Mouse (Mus musculus) testis, adult 2 months (tissue): Measurements from ENCODE around the gene Tmem35b. TPM values are rescaled to one million over a fixed set of nuclear protein-coding genes. Genes with fewer than 3 reads are reported as not detected.

Experiments
- H3K27ac ChIP-seq: fragments of 200-500 bp; 2 replicates; pipeline ENCODE4 v1.5.1; 2012; ENCODE audit warnings: low read depth, low read length; ENCODE audit not compliant: control insufficient read depth, insufficient read depth
- H3K27me3 ChIP-seq: fragments of 200-500 bp; 2 replicates; pipeline ENCODE4 v1.6.1; 2012; ENCODE audit warnings: mild to moderate bottlenecking, low read length, moderate library complexity; ENCODE audit not compliant: control insufficient read depth, insufficient read depth
- H3K36me3 ChIP-seq: fragments of 200-500 bp; 2 replicates; pipeline ENCODE4 v1.6.1; 2012; ENCODE audit warnings: mild to moderate bottlenecking, low read length; ENCODE audit not compliant: control insufficient read depth, insufficient read depth
- H3K4me1 ChIP-seq: fragments of 200-500 bp; 2 replicates; pipeline ENCODE4 v1.6.1; 2012; ENCODE audit warnings: low read length; ENCODE audit not compliant: control insufficient read depth, insufficient read depth
- H3K4me3 ChIP-seq: fragments of 200-500 bp; 2 replicates; pipeline ENCODE4 v1.5.1; 2012; ENCODE audit warnings: low read depth, mild to moderate bottlenecking, low read length, moderate library complexity, mixed read lengths; ENCODE audit not compliant: control insufficient read depth
- CTCF ChIP-seq: fragments of 200-500 bp; IDR thresholded peaks from 2 replicates; pipeline ENCODE4 v1.5.1; 2012; ENCODE audit warnings: low read depth, mild to moderate bottlenecking, inconsistent platforms, low read length, moderate library complexity; ENCODE audit not compliant: control insufficient read depth, insufficient read depth, insufficient replicate concordance
- POLR2A ChIP-seq: fragments of 200-500 bp; IDR thresholded peaks from 2 replicates; pipeline ENCODE4 v1.6.1; 2012; ENCODE audit warnings: low read depth, mild to moderate bottlenecking, inconsistent platforms, low read length, moderate library complexity; ENCODE audit not compliant: control insufficient read depth
- polyA plus RNA-seq: library from polyadenylated mRNA; depleted of rRNA; stranded (reverse); fragments of >200 nt; gene quantifications from 2 replicates; pipeline ENCODE4 v1.2.3, GENCODE M21; 2012

The Tmem35b gene
- polyA plus RNA-seq, 1 experiment = 17.3 TPM

DNA sequence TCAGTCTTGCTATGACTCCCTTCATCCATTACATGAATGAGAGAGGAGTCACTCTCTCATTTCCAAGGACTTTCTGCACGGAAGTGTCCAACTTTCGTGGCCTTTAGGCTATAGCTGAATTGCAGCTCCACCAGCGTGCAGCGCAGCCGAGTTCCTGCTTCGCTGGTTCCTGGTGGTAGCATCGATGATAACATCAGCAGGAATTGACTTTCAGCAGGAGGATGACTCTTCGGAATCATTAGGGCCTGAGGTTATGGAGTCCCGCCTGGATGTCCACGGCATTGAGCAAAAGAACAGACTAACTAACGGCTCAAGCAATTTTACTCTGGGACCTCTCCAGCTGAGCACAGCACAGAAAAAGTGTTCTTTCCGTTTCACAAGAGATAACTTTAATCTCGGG, 26.5 kb downstream of the Tmem35b start:
- TF ChIP-seq POLR2A (no peak), CTCF (no peak)
- Histone ChIP-seq H3K4me1 (peaks cover 4% of the 10 kb centered on the region; the same call in 1 of the 2 replicates), H3K36me3 (no peaks in the 10 kb centered on the region), H3K27ac (no peak overlapping the region), H3K27me3 (no peaks in the 10 kb centered on the region), H3K4me3 (no peak overlapping the region)

DNA sequence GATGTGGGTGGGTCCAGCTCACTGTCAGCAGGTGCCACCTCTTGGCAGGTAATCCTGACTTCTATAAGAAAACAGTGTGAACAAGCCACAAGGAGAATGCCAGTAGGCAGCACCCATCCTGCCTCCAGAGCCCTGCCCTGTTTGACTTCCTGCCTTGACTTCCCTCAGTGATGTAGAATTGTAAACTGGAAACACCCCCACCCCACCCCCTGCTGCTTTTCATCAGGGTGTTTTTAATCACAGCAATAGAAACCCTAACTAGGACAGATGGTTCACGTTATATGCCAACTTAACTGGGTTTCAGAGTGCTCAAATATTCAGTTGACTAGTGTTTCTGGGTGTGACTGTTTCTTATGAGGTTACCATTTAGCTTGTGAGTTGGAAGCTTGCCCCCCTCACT, 29.9 kb downstream of the Tmem35b start:
- TF ChIP-seq POLR2A (no peak), CTCF (no peak)
- Histone ChIP-seq H3K4me3 (no peak overlapping the region), H3K36me3 (no peaks in the 10 kb centered on the region), H3K27me3 (no peaks in the 10 kb centered on the region), H3K4me1 (peaks cover 4% of the 10 kb centered on the region; the same call in 1 of the 2 replicates), H3K27ac (no peak overlapping the region)

DNA sequence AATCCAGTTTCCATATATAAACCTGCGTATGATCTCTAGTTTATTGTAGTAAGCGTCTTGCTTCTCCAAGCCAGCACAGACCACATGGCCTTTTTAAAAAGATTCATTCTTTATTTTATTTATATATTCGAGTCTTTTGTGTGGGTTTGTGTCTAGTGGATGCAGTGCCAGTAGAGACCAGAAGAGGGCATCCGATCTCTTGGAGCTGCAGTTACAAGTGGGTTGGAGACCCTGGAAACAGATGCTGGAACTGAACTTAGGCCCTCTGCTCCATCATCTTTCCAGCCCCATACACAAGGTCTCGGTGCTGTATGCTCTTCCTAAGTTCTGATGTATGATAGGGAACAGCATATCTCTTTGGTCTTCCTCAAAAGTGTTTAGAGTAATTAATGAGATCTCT, 32.3 kb downstream of the Tmem35b start:
- Histone ChIP-seq H3K4me1 (no peaks in the 10 kb centered on the region), H3K27me3 (no peaks in the 10 kb centered on the region), H3K4me3 (no peak overlapping the region), H3K27ac (no peak overlapping the region), H3K36me3 (no peaks in the 10 kb centered on the region)
- TF ChIP-seq POLR2A (no peak), CTCF (no peak)

DNA sequence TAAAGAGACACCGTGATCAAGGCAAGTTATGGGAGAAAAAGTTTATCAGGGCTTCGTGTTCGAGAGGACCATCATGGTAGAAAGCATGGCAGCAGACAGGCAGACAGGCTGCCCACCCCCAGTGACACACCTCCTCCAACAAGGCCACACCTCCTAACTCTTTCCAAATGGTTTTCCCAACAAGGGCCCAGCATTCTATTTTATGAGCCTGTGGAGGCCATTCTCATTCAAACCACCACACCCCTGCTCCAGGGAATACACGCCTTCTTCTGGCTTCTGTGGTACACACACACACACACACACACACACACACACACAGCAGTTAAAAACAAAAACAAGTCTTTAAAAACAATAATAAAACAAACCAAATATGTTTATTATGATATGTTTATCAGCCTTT, 34.3 kb downstream of the Tmem35b start:
- Histone ChIP-seq H3K4me1 (no peaks in the 10 kb centered on the region), H3K27me3 (no peaks in the 10 kb centered on the region), H3K36me3 (no peaks in the 10 kb centered on the region), H3K4me3 (no peak overlapping the region), H3K27ac (no peak overlapping the region)
- TF ChIP-seq CTCF = no peak
- TF ChIP-seq POLR2A = no peak

DNA sequence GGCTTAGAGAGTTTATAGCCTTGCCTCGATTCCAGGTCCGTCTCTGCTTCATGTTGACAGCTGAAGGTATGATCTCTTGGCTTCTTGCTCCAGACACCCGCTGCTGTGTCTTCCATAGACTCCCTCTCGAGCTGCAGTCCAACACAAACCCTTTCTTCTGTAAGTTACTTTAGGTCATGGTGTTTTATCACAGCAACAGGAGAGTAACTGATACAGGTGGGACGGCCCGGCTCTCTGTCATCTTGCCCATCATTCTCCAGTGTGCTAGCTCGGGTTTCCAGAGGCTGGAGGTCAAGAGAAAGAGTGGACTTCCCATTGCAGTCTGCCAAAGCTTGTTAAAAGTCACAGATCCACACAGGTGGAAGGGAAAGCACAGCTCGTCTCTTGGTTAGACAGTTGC, 40.4 kb downstream of the Tmem35b start:
- Histone ChIP-seq H3K27ac (no peak overlapping the region), H3K4me1 (peaks cover 10% of the 10 kb centered on the region), H3K4me3 (no peak overlapping the region), H3K27me3 (no peaks in the 10 kb centered on the region; the same call in 1 of the 2 replicates), H3K36me3 (no peaks in the 10 kb centered on the region)
- no peak for TF ChIP-seq POLR2A
- TF ChIP-seq CTCF = no peak

DNA sequence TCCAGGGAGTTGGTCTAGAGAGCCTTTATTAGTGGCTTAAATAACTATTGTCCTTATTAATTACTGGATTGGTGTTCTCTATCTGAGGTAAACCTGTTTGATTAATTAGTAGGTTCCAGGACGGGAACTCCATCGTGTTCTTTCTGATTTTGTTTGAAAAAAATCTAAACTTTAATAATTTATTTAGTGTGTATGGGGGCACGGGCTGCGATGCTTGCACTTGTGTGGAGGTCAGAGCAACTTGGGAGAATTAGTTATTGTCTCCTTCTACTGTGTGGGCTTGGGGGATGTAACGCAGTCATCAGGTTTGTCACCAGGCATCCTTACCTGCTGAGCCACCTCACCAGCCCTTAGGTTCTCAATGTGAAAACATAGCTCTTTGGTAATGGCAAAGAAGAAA, 43.6 kb downstream of the Tmem35b start:
- H3K27me3 ChIP-seq = no peaks in the 10 kb centered on the region; the same call in 1 of the 2 replicates

DNA sequence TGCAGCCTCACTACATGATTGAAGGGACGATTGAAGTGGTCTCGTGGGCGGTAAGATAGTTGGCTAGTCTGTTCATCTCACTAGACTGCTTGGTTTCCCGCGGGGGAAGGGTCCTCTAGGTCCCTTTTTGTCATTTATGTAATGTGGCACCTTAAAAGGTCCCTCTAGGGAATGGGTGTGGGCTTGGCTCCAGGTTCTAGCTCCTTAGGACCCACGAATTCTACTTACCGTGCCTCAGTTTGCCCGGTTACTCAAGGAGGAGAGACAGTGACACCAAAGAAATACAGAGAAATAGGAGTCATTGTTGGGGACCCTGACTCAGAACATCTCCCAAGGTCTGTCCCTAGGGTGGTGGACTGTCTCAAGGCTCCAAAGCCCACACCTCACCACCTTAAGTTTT, 44.2 kb downstream of the Tmem35b start:
- Histone ChIP-seq H3K27ac (no peak overlapping the region), H3K4me1 (peaks cover 14% of the 10 kb centered on the region), H3K36me3 (no peaks in the 10 kb centered on the region), H3K27me3 (no peaks in the 10 kb centered on the region; the same call in 1 of the 2 replicates), H3K4me3 (no peak overlapping the region)
- no peak for TF ChIP-seq POLR2A
- no peak for TF ChIP-seq CTCF

More for the DNA sequence above, 43.6 kb downstream of the Tmem35b start:
- peaks cover 14% of the 10 kb centered on the region for H3K4me1 ChIP-seq
- H3K27ac ChIP-seq = no peak overlapping the region
- no peak overlapping the region for H3K4me3 ChIP-seq
- no peaks in the 10 kb centered on the region for H3K36me3 ChIP-seq
- TF ChIP-seq CTCF (no peak), POLR2A (no peak)
